Mouse (Mus musculus): ENCODE results near the gene Fcgrt.
"Not testable (repeated sequence)": the region's sequence is repeated elsewhere in the genome, so short reads cannot be mapped to it uniquely, and the experiment has no call there.

The Fcgrt gene

GRCm38 (mm10) chr7:45103652-45104180 lies at the start of gene Fcgrt:
Gene Fcgrt (minus strand): TSS chr7:45103851.
- DNase-seq (ENCODE audit: low spot score in 2 of 2), result peak in 1 of 2 experiments; percentile 48

GRCm38 (mm10) chr7:45153052-45153451 lies 49.4 kb upstream of the Fcgrt start:
- DNase-seq (ENCODE audit: low spot score in 2 of 2), result not testable (repeated sequence)

- DNase-seq (ENCODE audit: low spot score in 2 of 2), result no peak
These were observed 47.7 kb upstream of the Fcgrt start for GRCm38 (mm10) chr7:45151303-45151702.

GRCm38 (mm10) chr7:45150321-45150720 lies 46.7 kb upstream of the Fcgrt start:
- DNase-seq (ENCODE audit: low spot score in 2 of 2), result no peak

GRCm38 (mm10) chr7:45149545-45149944 lies 45.9 kb upstream of the Fcgrt start:
- DNase-seq (ENCODE audit: low spot score in 2 of 2), result no peak

GRCm38 (mm10) chr7:45148534-45149098 lies 45.0 kb upstream of the Fcgrt start:
- DNase-seq (ENCODE audit: low spot score in 2 of 2), result no peak

- no peak for DNase-seq (ENCODE audit: low spot score in 2 of 2)
These were observed 44.2 kb upstream of the Fcgrt start for GRCm38 (mm10) chr7:45147899-45148298.

GRCm38 (mm10) chr7:45147267-45147666 lies 43.6 kb upstream of the Fcgrt start:
- DNase-seq (ENCODE audit: low spot score in 2 of 2), result no peak

GRCm38 (mm10) chr7:45145460-45145859 lies 41.8 kb upstream of the Fcgrt start:
- DNase-seq (ENCODE audit: low spot score in 2 of 2), result no peak

- no peak for DNase-seq (ENCODE audit: low spot score in 2 of 2)
These were observed 40.9 kb upstream of the Fcgrt start for GRCm38 (mm10) chr7:45144368-45145174.

GRCm38 (mm10) chr7:45141914-45142313 lies 38.3 kb upstream of the Fcgrt start:
- no peak for DNase-seq (ENCODE audit: low spot score in 2 of 2)

- no peak for DNase-seq (ENCODE audit: low spot score in 2 of 2)
These were observed 37.7 kb upstream of the Fcgrt start for GRCm38 (mm10) chr7:45141319-45141718.

- no peak for DNase-seq (ENCODE audit: low spot score in 2 of 2)
These were observed 36.5 kb upstream of the Fcgrt start for GRCm38 (mm10) chr7:45139904-45140723.

- no peak for DNase-seq (ENCODE audit: low spot score in 2 of 2)
These were observed 34.8 kb upstream of the Fcgrt start for GRCm38 (mm10) chr7:45138403-45138802.

- no peak for DNase-seq (ENCODE audit: low spot score in 2 of 2)
These were observed 33.7 kb upstream of the Fcgrt start for GRCm38 (mm10) chr7:45137171-45138006.

- DNase-seq (ENCODE audit: low spot score in 2 of 2), result peak; percentile 65 to 76
These were observed 32.4 kb upstream of the Fcgrt start, which contains the start of the genes Gm45713 and Flt3l for GRCm38 (mm10) chr7:45135993-45136567. Gene Gm45713 (minus strand): TSS chr7:45136231. Gene Flt3l (minus strand): TSS chr7:45136432.

- DNase-seq (ENCODE audit: low spot score in 2 of 2), result no peak
These were observed 31.7 kb upstream of the Fcgrt start for GRCm38 (mm10) chr7:45135370-45135769.

GRCm38 (mm10) chr7:45134544-45135026 lies 30.9 kb upstream of the Fcgrt start:
- no peak for DNase-seq (ENCODE audit: low spot score in 2 of 2)

GRCm38 (mm10) chr7:45133446-45134159 lies 30.0 kb upstream of the Fcgrt start:
- DNase-seq (ENCODE audit: low spot score in 2 of 2), result no peak

- no peak for DNase-seq (ENCODE audit: low spot score in 2 of 2)
These were observed 28.2 kb upstream of the Fcgrt start for GRCm38 (mm10) chr7:45131850-45132249.
